Mouse (Mus musculus): ENCODE results near the gene Gm5286.
"Not testable (repeated sequence)": the region's sequence is repeated elsewhere in the genome, so short reads cannot be mapped to it uniquely, and the experiment has no call there.

Gm5286 gene

DNA sequence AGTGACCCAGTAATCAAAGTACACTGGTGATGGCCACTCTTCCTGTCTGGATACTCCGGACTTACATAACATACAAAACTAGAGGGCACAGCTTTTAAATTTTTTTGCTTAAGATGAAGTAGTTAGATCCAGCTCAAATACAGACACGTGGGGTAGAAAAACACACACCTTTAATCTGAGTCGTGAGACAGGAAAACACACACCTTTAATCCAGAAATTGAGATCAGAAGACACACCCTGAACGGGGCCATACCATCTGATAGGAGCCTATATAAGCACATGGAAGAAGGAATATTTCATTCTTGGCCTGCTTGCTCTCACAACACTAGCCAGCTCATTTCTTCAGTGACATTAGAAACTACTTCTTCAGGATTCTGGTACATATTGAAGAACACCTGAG is at the start of gene Gm5286:
Gene Gm5286 (plus strand): TSS at position 301 of the 400 bp plus-strand sequence.
- not testable (repeated sequence) for DNase-seq (ENCODE audit: low read depth, low spot score)

- DNase-seq (ENCODE audit: low read depth, low spot score): peak; percentile 62
These were observed 29.2 kb upstream of the Gm5286 start for GRCm38 (mm10) chr3:94167351-94167750.

GRCm38 (mm10) chr3:94178093-94178492 is 18.4 kb upstream of the Gm5286 start, which contains the start of gene Gm10696:
TSS of gene Gm10696 (minus strand) at chr3:94178193.
- DNase-seq (ENCODE audit: low read depth, low spot score): not testable (repeated sequence)
